Mouse (Mus musculus): ENCODE measurements around the gene D1Ertd622e. TPM values are rescaled to one million over a fixed set of nuclear protein-coding genes. Genes with fewer than 3 reads are reported as not detected.
"Not testable (repeated sequence)": the region's sequence is repeated elsewhere in the genome, so short reads cannot be mapped to it uniquely, and the experiment has no call there.

The D1Ertd622e gene
- polyA plus RNA-seq, 1 experiment from 2014 or later: 62.8 TPM

DNA sequence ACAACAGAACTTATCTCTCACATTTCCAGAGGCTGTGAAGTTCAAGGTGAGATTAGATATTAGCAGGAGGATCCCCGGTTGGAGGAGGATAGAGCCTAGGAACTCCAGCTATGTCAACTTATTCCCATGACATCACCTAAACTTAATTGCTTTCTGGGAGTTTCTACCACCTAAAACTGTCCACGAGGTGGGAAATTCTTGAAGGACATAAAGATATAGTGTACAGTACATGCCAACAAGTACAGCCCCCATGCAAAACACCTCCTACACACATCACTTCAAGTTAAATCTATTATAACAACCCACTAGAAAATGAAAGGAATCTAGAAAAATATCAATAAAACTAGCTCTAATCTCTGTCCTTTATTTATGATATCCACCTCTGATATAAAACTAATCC is 61.5 kb downstream of the D1Ertd622e start:
- Histone ChIP-seq H3K27ac (no peak overlapping the region), H3K9ac (no peak overlapping the region), H3K4me2 (replicated peaks) (no peak overlapping the region), H3K27me3 (ENCODE audit: control insufficient read depth, insufficient read depth, low read length) (no peaks in the 10 kb centered on the region), H3K4me1 (replicated peaks; ENCODE audit: control insufficient read depth, insufficient read depth, low read length) (no peaks in the 10 kb centered on the region), H3K36me3 (replicated peaks; ENCODE audit: control insufficient read depth, insufficient read depth) (no peaks in the 10 kb centered on the region), H3K9me3 (ENCODE audit: control insufficient read depth, low read length) (no peaks in the 10 kb centered on the region), H3K4me3 (replicated peaks; ENCODE audit: low read length) (no peak overlapping the region)
- WGBS: 89% methylated on average over 2 of the region's 2 CpGs
- DNase-seq (ENCODE audit: low spot score) (no peak), ATAC-seq (ENCODE audit: low FRiP score) (no peak)

- H3K4me2 ChIP-seq (replicated peaks): no peak overlapping the region
- H3K4me1 ChIP-seq (replicated peaks; ENCODE audit: control insufficient read depth, insufficient read depth, low read length): no peaks in the 10 kb centered on the region
- no peaks in the 10 kb centered on the region for H3K36me3 ChIP-seq (replicated peaks; ENCODE audit: control insufficient read depth, insufficient read depth)
- no peak overlapping the region for H3K27ac ChIP-seq
- 77% methylated on average over 3 of the region's 3 CpGs for WGBS
- H3K9ac ChIP-seq: no peak overlapping the region
- no peak for ATAC-seq (ENCODE audit: low FRiP score)
- no peaks in the 10 kb centered on the region for H3K27me3 ChIP-seq (ENCODE audit: control insufficient read depth, insufficient read depth, low read length)
- H3K4me3 ChIP-seq (replicated peaks; ENCODE audit: low read length): no peak overlapping the region
- DNase-seq (ENCODE audit: low spot score): no peak
- no peaks in the 10 kb centered on the region for H3K9me3 ChIP-seq (ENCODE audit: control insufficient read depth, low read length)
These were observed 62.8 kb downstream of the D1Ertd622e start for GRCm38 (mm10) chr1:97599101-97599500.

DNA sequence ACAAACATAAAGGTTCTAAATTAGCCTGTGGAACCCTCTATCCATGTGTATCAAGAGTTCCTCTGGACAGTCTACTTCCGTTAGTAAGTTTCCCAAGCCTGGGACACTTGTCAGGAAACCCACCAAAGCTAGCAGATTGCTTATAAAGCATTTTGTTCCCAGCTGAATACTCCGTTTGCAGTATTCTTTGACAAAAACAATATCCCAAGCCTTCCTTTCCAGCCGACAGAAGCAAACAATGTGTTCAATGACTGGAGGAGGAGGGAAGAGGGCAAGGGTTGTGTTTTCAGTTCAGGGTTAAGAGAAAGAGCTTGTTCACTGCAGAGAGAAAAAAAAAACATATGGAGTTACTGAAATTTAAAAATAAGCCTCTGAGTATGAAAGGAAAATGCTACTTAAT is 73.3 kb downstream of the D1Ertd622e start:
- WGBS: 11% methylated on average over 3 of the region's 3 CpGs
- Histone ChIP-seq H3K27me3 (ENCODE audit: control insufficient read depth, insufficient read depth, low read length) (no peaks in the 10 kb centered on the region), H3K4me2 (replicated peaks) (no peak overlapping the region), H3K4me3 (replicated peaks; ENCODE audit: low read length) (no peak overlapping the region), H3K4me1 (replicated peaks; ENCODE audit: control insufficient read depth, insufficient read depth, low read length) (no peaks in the 10 kb centered on the region), H3K9me3 (ENCODE audit: control insufficient read depth, low read length) (no peaks in the 10 kb centered on the region), H3K9ac (no peak overlapping the region), H3K36me3 (replicated peaks; ENCODE audit: control insufficient read depth, insufficient read depth) (no peaks in the 10 kb centered on the region), H3K27ac (no peak overlapping the region)
- no peak for ATAC-seq (ENCODE audit: low FRiP score)
- no peak for DNase-seq (ENCODE audit: low spot score)

DNA sequence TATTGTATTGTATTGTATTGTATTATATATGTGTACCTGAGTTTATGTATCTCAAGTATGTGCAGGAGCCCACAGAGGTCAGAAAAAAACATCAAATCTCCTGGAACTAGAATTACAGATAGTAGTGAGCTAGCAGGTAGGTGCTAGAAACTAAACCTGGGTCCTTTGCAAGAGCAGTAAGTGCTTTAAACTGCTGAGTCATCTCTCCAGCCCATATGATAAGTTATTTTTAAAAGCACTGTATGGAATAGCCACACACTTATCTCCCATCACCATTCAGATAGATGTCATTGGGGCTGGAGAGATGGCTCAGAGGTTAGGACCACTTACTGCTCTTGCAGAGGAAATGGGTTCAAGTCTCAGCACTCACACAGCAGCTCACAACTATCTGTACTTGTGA is 76.8 kb downstream of the D1Ertd622e start:
- H3K27me3 ChIP-seq (ENCODE audit: control insufficient read depth, insufficient read depth, low read length): no peaks in the 10 kb centered on the region
- ATAC-seq (ENCODE audit: low FRiP score) (no peak), DNase-seq (ENCODE audit: low spot score) (no peak)
- no peaks in the 10 kb centered on the region for H3K36me3 ChIP-seq (replicated peaks; ENCODE audit: control insufficient read depth, insufficient read depth)
- no peak overlapping the region for H3K27ac ChIP-seq
- no peaks in the 10 kb centered on the region for H3K4me1 ChIP-seq (replicated peaks; ENCODE audit: control insufficient read depth, insufficient read depth, low read length)
- no peak overlapping the region for H3K4me3 ChIP-seq (replicated peaks; ENCODE audit: low read length)
- H3K4me2 ChIP-seq (replicated peaks): no peak overlapping the region
- no peaks in the 10 kb centered on the region for H3K9me3 ChIP-seq (ENCODE audit: control insufficient read depth, low read length)
- H3K9ac ChIP-seq: no peak overlapping the region

GRCm38 (mm10) chr1:97584171-97584570 is 77.7 kb downstream of the D1Ertd622e start:
- no peak overlapping the region for H3K4me2 ChIP-seq (replicated peaks)
- no peaks in the 10 kb centered on the region for H3K27me3 ChIP-seq (ENCODE audit: control insufficient read depth, insufficient read depth, low read length)
- H3K9ac ChIP-seq: no peak overlapping the region
- DNase-seq (ENCODE audit: low spot score) (no peak), ATAC-seq (ENCODE audit: low FRiP score) (no peak)
- H3K36me3 ChIP-seq (replicated peaks; ENCODE audit: control insufficient read depth, insufficient read depth): no peaks in the 10 kb centered on the region
- H3K4me3 ChIP-seq (replicated peaks; ENCODE audit: low read length): no peak overlapping the region
- WGBS: 91% methylated on average over 3 of the region's 3 CpGs
- H3K27ac ChIP-seq: no peak overlapping the region
- no peaks in the 10 kb centered on the region for H3K4me1 ChIP-seq (replicated peaks; ENCODE audit: control insufficient read depth, insufficient read depth, low read length)
- no peaks in the 10 kb centered on the region for H3K9me3 ChIP-seq (ENCODE audit: control insufficient read depth, low read length)

GRCm38 (mm10) chr1:97583085-97583484 is 78.8 kb downstream of the D1Ertd622e start:
- Histone ChIP-seq H3K4me1 (replicated peaks; ENCODE audit: control insufficient read depth, insufficient read depth, low read length) (no peaks in the 10 kb centered on the region), H3K9ac (no peak overlapping the region), H3K27ac (no peak overlapping the region), H3K4me2 (replicated peaks) (no peak overlapping the region), H3K9me3 (ENCODE audit: control insufficient read depth, low read length) (no peaks in the 10 kb centered on the region), H3K36me3 (replicated peaks; ENCODE audit: control insufficient read depth, insufficient read depth) (no peaks in the 10 kb centered on the region), H3K27me3 (ENCODE audit: control insufficient read depth, insufficient read depth, low read length) (no peaks in the 10 kb centered on the region), H3K4me3 (replicated peaks; ENCODE audit: low read length) (no peak overlapping the region)
- 86% methylated on average over 4 of the region's 4 CpGs for WGBS
- no peak for DNase-seq (ENCODE audit: low spot score)
- ATAC-seq (ENCODE audit: low FRiP score): no peak

DNA sequence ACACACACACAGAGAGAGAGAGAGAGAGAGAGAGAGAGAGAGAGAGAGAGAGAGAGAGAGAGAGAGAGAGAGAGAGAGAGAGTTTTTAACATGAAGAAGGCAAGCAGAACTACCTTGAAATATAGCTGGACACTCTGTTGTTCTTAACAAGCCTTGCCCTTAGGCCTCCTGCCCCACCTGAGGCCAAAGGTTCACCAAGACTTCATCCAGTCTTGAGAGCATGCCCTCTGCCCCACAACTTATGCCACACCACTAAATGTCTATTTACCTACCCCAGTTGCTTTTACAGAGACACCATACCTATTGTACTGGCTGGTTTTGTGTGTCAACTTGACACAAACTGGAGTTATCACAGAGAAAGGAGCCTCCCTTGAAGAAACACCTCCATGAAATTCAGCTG is 81.2 kb downstream of the D1Ertd622e start:
- H3K27ac ChIP-seq; H3K4me1 ChIP-seq (replicated peaks; ENCODE audit: control insufficient read depth, insufficient read depth, low read length); ATAC-seq (ENCODE audit: low FRiP score); H3K27me3 ChIP-seq (ENCODE audit: control insufficient read depth, insufficient read depth, low read length); H3K4me2 ChIP-seq (replicated peaks); H3K9ac ChIP-seq; H3K36me3 ChIP-seq (replicated peaks; ENCODE audit: control insufficient read depth, insufficient read depth); H3K4me3 ChIP-seq (replicated peaks; ENCODE audit: low read length); DNase-seq (ENCODE audit: low spot score); H3K9me3 ChIP-seq (ENCODE audit: control insufficient read depth, low read length): not testable (repeated sequence)

DNA sequence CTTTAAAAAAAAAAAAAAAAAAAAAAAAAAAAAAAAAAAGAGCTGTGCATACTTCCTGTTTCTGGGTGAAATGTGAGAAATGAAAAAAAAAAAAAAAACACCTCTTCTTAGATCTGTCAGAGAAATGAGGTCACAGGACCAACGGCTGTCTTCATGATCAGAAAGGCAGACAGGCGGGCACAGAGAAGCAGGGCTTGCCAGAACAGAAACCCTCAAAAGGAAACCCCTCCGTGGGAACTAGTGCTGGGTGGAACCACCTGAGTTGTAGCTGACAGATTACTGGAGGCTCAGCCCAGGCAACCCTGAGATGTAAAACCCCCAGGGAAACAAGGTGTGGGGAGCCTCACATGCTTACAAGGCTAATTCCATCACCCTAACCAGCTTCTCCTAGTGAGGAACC is 81.6 kb downstream of the D1Ertd622e start:
- Histone ChIP-seq H3K4me3 (replicated peaks; ENCODE audit: low read length) (no peak overlapping the region), H3K9ac (no peak overlapping the region), H3K27ac (no peak overlapping the region), H3K4me1 (replicated peaks; ENCODE audit: control insufficient read depth, insufficient read depth, low read length) (no peaks in the 10 kb centered on the region), H3K36me3 (replicated peaks; ENCODE audit: control insufficient read depth, insufficient read depth) (no peaks in the 10 kb centered on the region), H3K9me3 (ENCODE audit: control insufficient read depth, low read length) (no peaks in the 10 kb centered on the region), H3K4me2 (replicated peaks) (no peak overlapping the region), H3K27me3 (ENCODE audit: control insufficient read depth, insufficient read depth, low read length) (no peaks in the 10 kb centered on the region)
- no peak for DNase-seq (ENCODE audit: low spot score)
- no peak for ATAC-seq (ENCODE audit: low FRiP score)
- WGBS: 77% methylated on average over 3 of the region's 3 CpGs

DNA sequence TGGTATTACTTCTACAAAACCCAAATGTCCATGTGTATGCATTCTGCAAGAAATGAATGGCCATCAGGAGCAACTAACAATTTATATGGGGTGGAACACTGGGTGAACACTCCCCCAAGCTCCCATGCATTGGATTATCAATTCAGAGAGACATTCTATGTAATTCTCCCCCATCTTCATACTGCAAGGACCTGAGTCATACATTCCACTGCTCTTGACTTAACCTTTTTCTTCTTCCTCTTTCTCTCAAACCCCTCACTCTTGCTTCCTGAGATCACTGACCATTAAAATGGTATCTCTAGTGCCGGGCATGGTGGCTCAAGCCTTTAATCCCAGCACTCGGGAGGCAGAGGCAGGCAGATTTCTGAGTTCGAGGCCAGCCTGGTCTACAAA is 83.9 kb downstream of the D1Ertd622e start:
- Histone ChIP-seq H3K9ac (no peak overlapping the region), H3K27me3 (ENCODE audit: control insufficient read depth, insufficient read depth, low read length) (no peaks in the 10 kb centered on the region), H3K4me2 (replicated peaks) (no peak overlapping the region), H3K4me3 (replicated peaks; ENCODE audit: low read length) (no peak overlapping the region), H3K27ac (no peak overlapping the region), H3K4me1 (replicated peaks; ENCODE audit: control insufficient read depth, insufficient read depth, low read length) (no peaks in the 10 kb centered on the region), H3K36me3 (replicated peaks; ENCODE audit: control insufficient read depth, insufficient read depth) (no peaks in the 10 kb centered on the region), H3K9me3 (ENCODE audit: control insufficient read depth, low read length) (no peaks in the 10 kb centered on the region)
- ATAC-seq (ENCODE audit: low FRiP score) (no peak), DNase-seq (ENCODE audit: low spot score) (no peak)
- WGBS: 91% methylated on average over 3 of the region's 3 CpGs
